Mouse (Mus musculus): Measurements from ENCODE around the gene Hist1h4a. TPM values are rescaled to one million over a fixed set of nuclear protein-coding genes. Genes with fewer than 3 reads are reported as not detected.

Gene Hist1h4a
- total and polyA plus RNA-seq, 3 experiments = 9.8 to 3,025 TPM; not detected in 1

GRCm38 (mm10) chr13:23756790-23757189 lies 4.2 kb downstream of the Hist1h4a start, which contains the start of gene Hist1h4b:
Hist1h4b (plus strand) TSS chr13:23757013.
- Histone ChIP-seq H3K9ac (ENCODE audit: control insufficient read depth, low read depth, low read length, poor library complexity, severe bottlenecking) (peak within 1 kb of the TSS; percentile 67), H3K9me3 (replicated peaks; ENCODE audit: insufficient read depth, low read length) (no peaks in the 10 kb centered on the region), H3K27ac (ENCODE audit: control insufficient read depth, low read depth, low read length) (peak within 1 kb of the TSS; percentile 81), H3K79me2 (ENCODE audit: control insufficient read depth, insufficient read depth, low read length, poor library complexity) (no peaks in the 10 kb centered on the region; the same call in 1 of the 2 replicates), H3K4me3 (ENCODE audit: control insufficient read depth in 1 of 2, insufficient read depth in 1 of 2, low read depth in 2 of 2, low read length in 2 of 2) (peak within 1 kb of the TSS in 1 of 2 experiments; percentile 30; a peak in 1 of 4 replicates), H3K36me3 (ENCODE audit: control insufficient read depth in 1 of 2, insufficient read depth in 2 of 2, low read length in 2 of 2) (peaks cover 0 to 49% of the 10 kb centered on the region in 2 experiments; a peak in 2 of 4 replicates), H3K27me3 (ENCODE audit: control insufficient read depth in 1 of 2, insufficient read depth in 2 of 2, low read length in 2 of 2) (no peaks in the 10 kb centered on the region), H3K4me1 (ENCODE audit: control insufficient read depth in 1 of 2, insufficient read depth in 2 of 2, low read length in 2 of 2) (peaks cover 0 to 11% of the 10 kb centered on the region in 2 experiments; a peak in 2 of 4 replicates)
- peak; percentile 97 for DNase-seq (ENCODE audit: low read depth, low spot score)
- TF ChIP-seq TBP (IDR thresholded peaks at IDR 0.05; ENCODE audit: low read depth, low read length) (peak; percentile 99), POLR2A (IDR thresholded peaks at IDR 0.05; ENCODE audit: control insufficient read depth in 1 of 2, insufficient read depth in 1 of 2, low read depth in 1 of 2, low read length in 2 of 2, poor library complexity in 1 of 2) (peak in 1 of 2 experiments; percentile 98; a peak in 2 of 4 replicates), USF1 (IDR thresholded peaks at IDR 0.05; ENCODE audit: low read depth, low read length) (no peak), ZC3H11A (IDR thresholded peaks at IDR 0.05; ENCODE audit: low read depth, low read length) (no peak), CTCF (IDR thresholded peaks at IDR 0.05 in 2 of 3, conservative IDR thresholded peaks at IDR 0.05 in 1 of 3; ENCODE audit: control insufficient read depth in 1 of 3, insufficient read depth in 1 of 3, low read depth in 2 of 3, low read length in 3 of 3, poor library complexity in 1 of 3, severe bottlenecking in 1 of 3) (no peak), CHD1 (IDR thresholded peaks at IDR 0.05; ENCODE audit: low read depth, low read length) (no peak), TCF12 (IDR thresholded peaks at IDR 0.05; ENCODE audit: low read depth, low read length) (no peak), POLR2AphosphoS5 (IDR thresholded peaks at IDR 0.05; ENCODE audit: borderline replicate concordance, low read depth, low read length) (peak; percentile 98; the same call in 1 of the 2 replicates)

- TF ChIP-seq POLR2A (IDR thresholded peaks at IDR 0.05; ENCODE audit: control insufficient read depth in 1 of 2, insufficient read depth in 1 of 2, low read depth in 1 of 2, low read length in 2 of 2, poor library complexity in 1 of 2) (no peak), ZKSCAN1 (IDR thresholded peaks at IDR 0.05; ENCODE audit: low read depth, low read length) (no peak), KAT2A (conservative IDR thresholded peaks at IDR 0.05; ENCODE audit: low read depth, low read length) (no peak), E2F4 (IDR thresholded peaks at IDR 0.05; ENCODE audit: borderline replicate concordance, low read depth, low read length) (no peak), MAFK (IDR thresholded peaks at IDR 0.05; ENCODE audit: borderline replicate concordance, low read depth, low read length) (no peak), ETS1 (IDR thresholded peaks at IDR 0.05; ENCODE audit: low read depth, low read length) (no peak), UBTF (IDR thresholded peaks at IDR 0.05; ENCODE audit: borderline replicate concordance, insufficient read depth, low read depth, low read length) (no peak), ELF1 (IDR thresholded peaks at IDR 0.05; ENCODE audit: low read depth, low read length) (no peak), TBP (IDR thresholded peaks at IDR 0.05; ENCODE audit: low read depth, low read length) (no peak), ZNF384 (IDR thresholded peaks at IDR 0.05; ENCODE audit: low read depth, low read length) (no peak), MAZ (IDR thresholded peaks at IDR 0.05; ENCODE audit: low read depth, low read length) (no peak), MEF2A (IDR thresholded peaks at IDR 0.05; ENCODE audit: extremely low read depth, insufficient replicate concordance, low read depth, low read length, poor library complexity, severe bottlenecking) (no peak), MAX (IDR thresholded peaks at IDR 0.05; ENCODE audit: low read length) (no peak), GATA1 (IDR thresholded peaks at IDR 0.05; ENCODE audit: low read depth, low read length) (no peak), USF2 (IDR thresholded peaks at IDR 0.05; ENCODE audit: borderline replicate concordance in 1 of 2, insufficient read depth in 1 of 2, low read depth in 1 of 2, low read length in 2 of 2) (no peak), MYB (IDR thresholded peaks at IDR 0.05; ENCODE audit: low read depth, low read length) (no peak), NELFE (IDR thresholded peaks at IDR 0.05; ENCODE audit: low read depth, low read length) (no peak), EP300 (IDR thresholded peaks at IDR 0.05; ENCODE audit: low read depth in 1 of 2, low read length in 2 of 2) (no peak), RCOR1 (IDR thresholded peaks at IDR 0.05; ENCODE audit: low read depth, low read length) (no peak)
- Histone ChIP-seq H3K27ac (ENCODE audit: control insufficient read depth, low read depth, low read length) (peak overlapping the region; percentile 89), H3K36me3 (ENCODE audit: control insufficient read depth in 1 of 2, insufficient read depth in 2 of 2, low read length in 2 of 2) (peaks cover 0 to 55% of the 10 kb centered on the region in 2 experiments; a peak in 2 of 4 replicates), H3K4me1 (ENCODE audit: control insufficient read depth in 1 of 2, insufficient read depth in 2 of 2, low read length in 2 of 2) (peaks cover 0 to 14% of the 10 kb centered on the region in 2 experiments; a peak in 2 of 4 replicates), H3K9me3 (replicated peaks; ENCODE audit: insufficient read depth, low read length) (no peaks in the 10 kb centered on the region), H3K9ac (ENCODE audit: control insufficient read depth, low read depth, low read length, poor library complexity, severe bottlenecking) (peak overlapping the region; percentile 54), H3K4me3 (ENCODE audit: control insufficient read depth in 1 of 2, insufficient read depth in 1 of 2, low read depth in 2 of 2, low read length in 2 of 2) (no peak overlapping the region), H3K79me2 (ENCODE audit: control insufficient read depth, insufficient read depth, low read length, poor library complexity) (no peaks in the 10 kb centered on the region; the same call in 1 of the 2 replicates), H3K27me3 (ENCODE audit: control insufficient read depth in 1 of 2, insufficient read depth in 2 of 2, low read length in 2 of 2) (no peaks in the 10 kb centered on the region)
- peak; percentile 55 for DNase-seq (ENCODE audit: low read depth, low spot score)
Measured at GRCm38 (mm10) chr13:23755000-23755399, 6.0 kb downstream of the Hist1h4a start.

All from MEL (cell line).